Mouse (Mus musculus) bone marrow, adult 2 months (tissue): ENCODE data around the gene Hk3. TPM values are rescaled to one million over a fixed set of nuclear protein-coding genes. Genes with fewer than 3 reads are reported as not detected.

Experiments used
- H3K27ac ChIP-seq: fragments of 200-500 bp; 2 replicates; pipeline ENCODE4 v1.5.1; 2012; ENCODE audit warnings: low read depth, mild to moderate bottlenecking, control low read depth, inconsistent platforms, low read length; ENCODE audit not compliant: control insufficient read depth, poor library complexity, insufficient read depth
- H3K4me1 ChIP-seq: fragments of 200-500 bp; 2 replicates; pipeline ENCODE4 v1.6.1; 2011; ENCODE audit warnings: low read length; ENCODE audit not compliant: control insufficient read depth, insufficient read depth
- H3K4me3 ChIP-seq: fragments of 200-500 bp; replicated peaks from 2 replicates; pipeline ENCODE3; 2011; ENCODE audit warnings: mild to moderate bottlenecking, low read depth, low read length, control low read depth; ENCODE audit not compliant: control insufficient read depth
- CTCF ChIP-seq: fragments of 200-500 bp; IDR thresholded peaks from 2 replicates; pipeline ENCODE4 v1.5.1; 2011; ENCODE audit warnings: low read length, control low read depth; ENCODE audit not compliant: control insufficient read depth, insufficient read depth
- POLR2A ChIP-seq: fragments of 200-500 bp; IDR thresholded peaks from 2 replicates; pipeline ENCODE4 v1.6.1; 2011; ENCODE audit warnings: low read depth, mild to moderate bottlenecking, control low read depth, low read length, borderline replicate concordance; ENCODE audit not compliant: control insufficient read depth
- WGBS: fragments of 180-500 bp; shearing (Covaris S2); methylation state at CpG from one replicate; pipeline ENCODE4 v1.1.7; 2018; 5-methylcytosine and 5-hydroxymethylcytosine counted together
- polyA plus RNA-seq: library from polyadenylated mRNA; stranded (reverse); fragments of >200 nt; gene quantifications from 2 replicates; pipeline ENCODE4 v1.2.4, GENCODE M21; 2011; ENCODE audit warnings: low replicate concordance; ENCODE audit not compliant: missing spikeins, insufficient read depth, insufficient read length

Gene Hk3
- polyA plus RNA-seq = 34.6 and 96.1 TPM in 2 replicates

- peaks cover 12% of the 10 kb centered on the region for H3K4me1 ChIP-seq
- WGBS = 23% methylated on average over 13 of the region's 13 CpGs
- H3K27ac ChIP-seq = peak within 1 kb of the TSS; percentile 88
- H3K4me3 ChIP-seq = peak within 1 kb of the TSS; percentile 79
- TF ChIP-seq CTCF (no peak), POLR2A (no peak)
Observed at GRCm38 (mm10) chr13:55021194-55021779, at the start of gene Hk3. TSS of gene Hk3 (minus strand) at chr13:55021385.

DNA sequence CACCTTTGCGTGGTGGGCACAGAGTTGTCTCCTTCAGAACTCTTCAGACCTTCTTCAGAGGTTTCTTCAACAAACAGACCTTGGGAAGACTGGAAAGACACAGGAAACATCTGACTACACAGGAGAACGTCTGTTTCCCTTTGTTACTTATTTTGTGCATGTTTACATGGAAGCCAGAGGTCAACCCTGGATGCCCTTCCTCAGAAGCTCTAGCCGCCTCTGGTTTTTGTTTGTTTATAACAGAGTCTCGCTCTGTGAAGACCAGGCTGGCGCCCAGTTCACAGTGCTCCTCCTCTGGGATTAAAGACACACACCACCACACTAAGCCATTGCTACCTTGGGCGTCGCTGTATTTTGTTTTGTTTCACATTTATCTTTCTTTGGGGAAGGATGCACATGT is 48.5 kb upstream of the Hk3 start:
- no peaks in the 10 kb centered on the region for H3K4me1 ChIP-seq
- H3K4me3 ChIP-seq = no peak overlapping the region
- no peak overlapping the region for H3K27ac ChIP-seq
- WGBS = 77% methylated on average over 7 of the region's 7 CpGs
- no peak for TF ChIP-seq POLR2A
- no peak for TF ChIP-seq CTCF

DNA sequence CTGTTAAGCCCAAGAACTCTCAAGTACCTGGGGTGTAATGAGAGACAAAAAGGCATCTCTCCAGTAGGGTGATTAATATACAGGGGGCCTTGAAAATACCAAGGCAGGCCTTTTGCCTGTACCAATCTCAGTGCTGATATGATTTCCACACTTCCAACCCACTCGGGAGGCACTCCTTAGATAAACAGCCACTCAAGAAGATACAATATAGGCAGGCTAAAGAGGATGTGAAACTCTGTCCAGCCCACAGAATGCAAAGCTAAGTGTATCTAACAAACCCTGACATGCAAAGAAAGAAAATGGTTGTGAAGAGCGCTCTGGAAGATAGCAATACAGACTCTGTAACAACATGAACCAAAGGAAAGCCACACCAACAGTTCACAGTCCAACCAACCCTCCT is 42.1 kb upstream of the Hk3 start:
- Histone ChIP-seq H3K4me3 (no peak overlapping the region), H3K27ac (no peak overlapping the region), H3K4me1 (no peaks in the 10 kb centered on the region; the same call in 1 of the 2 replicates)
- no peak for TF ChIP-seq POLR2A
- no peak for TF ChIP-seq CTCF
- 49% methylated on average over 2 of the region's 2 CpGs for WGBS

GRCm38 (mm10) chr13:55058042-55058441 is 36.9 kb upstream of the Hk3 start:
- no peaks in the 10 kb centered on the region; the same call in 1 of the 2 replicates for H3K4me1 ChIP-seq
- H3K4me3 ChIP-seq = no peak overlapping the region
- H3K27ac ChIP-seq = no peak overlapping the region
- TF ChIP-seq CTCF (peak; percentile 61), POLR2A (no peak)
- WGBS = 88% methylated on average over 2 of the region's 2 CpGs

DNA sequence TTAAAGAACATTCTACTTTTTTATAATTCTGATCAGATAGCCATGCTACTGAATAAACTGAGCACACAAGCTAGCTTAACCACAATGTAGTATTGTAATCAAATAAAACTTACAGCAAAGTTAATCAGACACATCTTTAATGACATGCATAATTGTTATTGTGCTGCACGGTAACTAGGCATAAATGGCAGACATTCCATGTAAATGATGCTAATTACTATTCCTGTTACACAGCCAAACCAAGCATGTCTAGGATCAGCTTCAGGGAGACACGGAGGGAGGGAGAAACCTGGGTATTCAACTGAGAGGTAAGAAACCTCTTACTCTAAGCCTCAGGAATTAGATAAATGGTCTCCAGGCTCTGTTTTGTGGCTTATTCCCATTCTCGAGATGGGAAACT is 26.5 kb upstream of the Hk3 start:
- no peak overlapping the region for H3K27ac ChIP-seq
- no peaks in the 10 kb centered on the region for H3K4me1 ChIP-seq
- TF ChIP-seq CTCF (no peak), POLR2A (no peak)
- WGBS = 85% methylated on average over 3 of the region's 3 CpGs
- H3K4me3 ChIP-seq = no peak overlapping the region

GRCm38 (mm10) chr13:55040016-55040415 is 18.8 kb upstream of the Hk3 start:
- H3K4me3 ChIP-seq = no peak overlapping the region
- 17% methylated on average over 2 of the region's 2 CpGs for WGBS
- no peak for TF ChIP-seq POLR2A
- no peaks in the 10 kb centered on the region; the same call in 1 of the 2 replicates for H3K4me1 ChIP-seq
- H3K27ac ChIP-seq = peak overlapping the region; percentile 95

DNA sequence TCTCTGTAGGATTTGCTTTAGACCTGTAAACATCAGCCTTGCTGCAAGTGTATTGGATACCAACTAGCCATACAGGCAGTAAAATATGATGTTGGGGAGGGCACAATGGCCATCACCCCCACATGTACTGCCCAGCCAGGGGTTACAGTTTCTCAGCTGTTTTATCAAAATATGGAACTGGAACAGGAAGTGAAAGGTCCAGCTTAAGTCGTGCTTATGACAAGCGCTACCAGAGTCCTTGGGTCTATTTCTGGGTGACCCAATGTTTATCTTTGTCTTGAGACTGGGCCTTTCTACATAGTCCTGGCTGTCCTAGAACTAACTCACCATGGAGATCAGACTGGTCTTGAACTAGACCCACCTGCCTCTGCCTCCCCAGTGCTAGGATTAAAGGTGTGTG is 3.0 kb upstream of the Hk3 start:
- H3K4me1 ChIP-seq = peaks cover 6% of the 10 kb centered on the region
- no peak for TF ChIP-seq CTCF
- no peak for TF ChIP-seq POLR2A
- H3K4me3 ChIP-seq = no peak overlapping the region
- no peak overlapping the region; the same call in 1 of the 2 replicates for H3K27ac ChIP-seq
- 35% methylated on average over 2 of the region's 2 CpGs for WGBS

- peak overlapping the region; percentile 49 for H3K4me3 ChIP-seq
- peak overlapping the region; percentile 68 for H3K27ac ChIP-seq
- peaks cover 8% of the 10 kb centered on the region for H3K4me1 ChIP-seq
- 6% methylated on average over 9 of the region's 9 CpGs for WGBS
- TF ChIP-seq CTCF (no peak; the same call in 1 of the 2 replicates), POLR2A (no peak)
Observed at GRCm38 (mm10) chr13:55022715-55023114, 1.5 kb upstream of the Hk3 start.

GRCm38 (mm10) chr13:55022256-55022655 is 1.1 kb upstream of the Hk3 start:
- whole genome bisulfite sequencing = 41% methylated on average over 4 of the region's 4 CpGs
- H3K4me3 ChIP-seq = no peak overlapping the region
- peak overlapping the region; percentile 68; the same call in 1 of the 2 replicates for H3K27ac ChIP-seq
- peaks cover 10% of the 10 kb centered on the region for H3K4me1 ChIP-seq
- TF ChIP-seq CTCF = no peak
- TF ChIP-seq POLR2A = no peak
